Mouse (Mus musculus): ENCODE results near the gene Lhfp. TPM values are rescaled to one million over a fixed set of nuclear protein-coding genes. Genes with fewer than 3 reads are reported as not detected.

Gene Lhfp
- total and polyA plus RNA-seq, 2 experiments = 10.6 to 15.3 TPM

- Histone ChIP-seq H3K79me2 (ENCODE audit: control insufficient read depth, insufficient read depth, low read length) (no peaks in the 10 kb centered on the region), H3K9ac (ENCODE audit: low read depth, low read length) (no peak overlapping the region), H3K27ac (replicated peaks; ENCODE audit: insufficient read depth, low read depth, low read length) (no peak overlapping the region), H3K4me3 (ENCODE audit: insufficient read depth, low read depth, low read length) (no peak overlapping the region), H3K36me3 (ENCODE audit: control insufficient read depth, insufficient read depth, low read length) (no peaks in the 10 kb centered on the region), H3K27me3 (ENCODE audit: control insufficient read depth, insufficient read depth, low read length) (no peaks in the 10 kb centered on the region), H3K4me1 (ENCODE audit: control insufficient read depth, insufficient read depth, low read length) (no peaks in the 10 kb centered on the region)
- no peak for DNase-seq (ENCODE audit: extremely low read depth, low read depth, low spot score)
- 66% methylated on average over 2 of the region's 2 CpGs for WGBS
- TF ChIP-seq CTCF (IDR thresholded peaks at IDR 0.05; ENCODE audit: low read depth, low read length) (no peak), POLR2A (IDR thresholded peaks at IDR 0.05; ENCODE audit: extremely low read depth, insufficient read depth, low read length) (no peak)
These were observed 104.2 kb downstream of the Lhfp start for GRCm38 (mm10) chr3:53145526-53145925.

DNA sequence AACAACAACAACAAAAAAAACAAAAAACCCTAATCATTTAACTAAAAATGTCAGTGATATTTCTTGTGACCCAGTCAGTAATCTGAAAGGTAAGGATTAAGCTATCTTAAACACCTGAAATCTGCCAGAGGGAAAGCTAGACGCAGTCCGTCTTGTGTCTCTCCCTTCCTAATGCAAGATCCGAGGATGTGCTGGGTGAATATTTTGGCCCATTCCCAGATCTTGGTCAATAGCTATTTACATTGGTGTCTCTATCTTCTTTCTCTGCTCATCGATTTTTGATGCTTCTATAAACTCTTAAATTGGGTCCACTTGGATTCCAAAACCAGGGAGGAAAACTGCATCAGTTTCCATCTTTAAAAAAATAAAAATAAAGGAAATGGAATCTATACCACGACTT, 104.6 kb downstream of the Lhfp start:
- H3K4me1 ChIP-seq (ENCODE audit: control insufficient read depth, insufficient read depth, low read length) = no peaks in the 10 kb centered on the region
- no peak overlapping the region for H3K9ac ChIP-seq (ENCODE audit: low read depth, low read length)
- no peaks in the 10 kb centered on the region for H3K36me3 ChIP-seq (ENCODE audit: control insufficient read depth, insufficient read depth, low read length)
- 70% methylated on average over 5 of the region's 5 CpGs for WGBS
- H3K4me3 ChIP-seq (ENCODE audit: insufficient read depth, low read depth, low read length) = no peak overlapping the region
- no peaks in the 10 kb centered on the region for H3K79me2 ChIP-seq (ENCODE audit: control insufficient read depth, insufficient read depth, low read length)
- H3K27ac ChIP-seq (replicated peaks; ENCODE audit: insufficient read depth, low read depth, low read length) = no peak overlapping the region
- H3K27me3 ChIP-seq (ENCODE audit: control insufficient read depth, insufficient read depth, low read length) = no peaks in the 10 kb centered on the region
- DNase-seq (ENCODE audit: extremely low read depth, low read depth, low spot score) = no peak
- TF ChIP-seq CTCF (IDR thresholded peaks at IDR 0.05; ENCODE audit: low read depth, low read length) = no peak
- no peak for TF ChIP-seq POLR2A (IDR thresholded peaks at IDR 0.05; ENCODE audit: extremely low read depth, insufficient read depth, low read length)

- no peak for DNase-seq (ENCODE audit: extremely low read depth, low read depth, low spot score)
- Histone ChIP-seq H3K27me3 (ENCODE audit: control insufficient read depth, insufficient read depth, low read length) (no peaks in the 10 kb centered on the region), H3K9ac (ENCODE audit: low read depth, low read length) (no peak overlapping the region), H3K4me1 (ENCODE audit: control insufficient read depth, insufficient read depth, low read length) (no peaks in the 10 kb centered on the region), H3K79me2 (ENCODE audit: control insufficient read depth, insufficient read depth, low read length) (no peaks in the 10 kb centered on the region), H3K4me3 (ENCODE audit: insufficient read depth, low read depth, low read length) (no peak overlapping the region), H3K27ac (replicated peaks; ENCODE audit: insufficient read depth, low read depth, low read length) (no peak overlapping the region), H3K36me3 (ENCODE audit: control insufficient read depth, insufficient read depth, low read length) (no peaks in the 10 kb centered on the region)
- TF ChIP-seq CTCF (IDR thresholded peaks at IDR 0.05; ENCODE audit: low read depth, low read length) (no peak), POLR2A (IDR thresholded peaks at IDR 0.05; ENCODE audit: extremely low read depth, insufficient read depth, low read length) (no peak)
- WGBS = 85% methylated on average over 5 of the region's 5 CpGs
These were observed 105.7 kb downstream of the Lhfp start for GRCm38 (mm10) chr3:53147001-53147400.

DNA sequence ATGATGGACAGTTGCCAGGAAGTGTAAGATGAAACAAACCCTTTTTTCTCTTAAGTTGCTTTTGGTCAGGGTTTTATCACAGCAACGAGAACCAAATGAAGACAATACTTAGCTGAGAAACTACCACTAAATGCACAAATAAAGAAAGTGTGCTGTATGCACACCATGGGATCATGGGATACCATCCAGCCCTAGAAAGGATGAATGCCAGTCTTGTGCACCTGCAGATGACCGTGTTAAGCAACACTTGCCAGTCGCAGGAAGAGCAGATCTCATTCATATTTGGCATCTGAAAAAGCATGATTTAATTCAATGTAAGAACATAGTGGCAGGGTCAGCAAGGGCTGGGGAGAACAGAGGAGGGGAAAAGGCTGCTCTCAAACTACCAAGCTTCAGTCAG, 107.4 kb downstream of the Lhfp start:
- 83% methylated on average over 3 of the region's 3 CpGs for WGBS
- no peaks in the 10 kb centered on the region for H3K4me1 ChIP-seq (ENCODE audit: control insufficient read depth, insufficient read depth, low read length)
- DNase-seq (ENCODE audit: extremely low read depth, low read depth, low spot score) = no peak
- no peaks in the 10 kb centered on the region for H3K79me2 ChIP-seq (ENCODE audit: control insufficient read depth, insufficient read depth, low read length)
- H3K4me3 ChIP-seq (ENCODE audit: insufficient read depth, low read depth, low read length) = no peak overlapping the region
- TF ChIP-seq CTCF (IDR thresholded peaks at IDR 0.05; ENCODE audit: low read depth, low read length) (no peak), POLR2A (IDR thresholded peaks at IDR 0.05; ENCODE audit: extremely low read depth, insufficient read depth, low read length) (no peak)
- no peaks in the 10 kb centered on the region for H3K36me3 ChIP-seq (ENCODE audit: control insufficient read depth, insufficient read depth, low read length)
- no peaks in the 10 kb centered on the region for H3K27me3 ChIP-seq (ENCODE audit: control insufficient read depth, insufficient read depth, low read length)
- H3K9ac ChIP-seq (ENCODE audit: low read depth, low read length) = no peak overlapping the region
- H3K27ac ChIP-seq (replicated peaks; ENCODE audit: insufficient read depth, low read depth, low read length) = no peak overlapping the region

DNA sequence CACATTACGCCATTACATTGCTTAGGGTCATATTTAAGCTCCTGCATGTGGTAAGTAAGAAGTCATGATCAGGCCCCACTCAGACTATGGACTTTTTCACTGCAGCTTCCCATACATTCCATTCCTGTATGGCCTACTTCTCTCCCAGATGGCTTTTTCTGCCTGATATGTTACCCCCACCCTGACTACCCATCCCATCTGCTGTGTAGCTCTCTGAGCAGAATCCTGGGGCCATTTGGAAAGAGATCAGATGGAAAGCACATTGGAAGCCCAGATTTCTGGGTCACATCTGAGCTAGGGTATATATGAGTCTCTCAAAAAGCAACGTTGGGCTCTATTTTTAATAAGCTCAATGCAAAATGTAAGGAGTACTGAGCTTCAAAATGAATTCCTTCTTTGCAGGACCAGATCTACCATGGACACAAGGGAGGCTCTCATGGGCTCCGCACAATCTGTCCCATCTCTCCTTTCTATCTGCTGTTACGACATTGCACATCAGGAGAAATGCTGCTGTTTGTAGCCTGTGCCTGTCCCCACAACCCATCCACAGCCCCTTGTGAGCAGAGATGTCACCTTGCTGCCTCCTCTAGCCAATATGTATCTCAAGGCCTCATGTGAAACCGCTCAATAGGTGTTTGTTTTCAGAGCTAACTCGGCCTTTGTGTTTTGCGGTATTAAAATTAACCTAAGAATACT, 108.4 kb downstream of the Lhfp start:
- Histone ChIP-seq H3K36me3 (ENCODE audit: control insufficient read depth, insufficient read depth, low read length) (no peaks in the 10 kb centered on the region), H3K4me1 (ENCODE audit: control insufficient read depth, insufficient read depth, low read length) (no peaks in the 10 kb centered on the region), H3K4me3 (ENCODE audit: insufficient read depth, low read depth, low read length) (no peak overlapping the region), H3K9ac (ENCODE audit: low read depth, low read length) (no peak overlapping the region), H3K27me3 (ENCODE audit: control insufficient read depth, insufficient read depth, low read length) (no peaks in the 10 kb centered on the region), H3K79me2 (ENCODE audit: control insufficient read depth, insufficient read depth, low read length) (no peaks in the 10 kb centered on the region), H3K27ac (replicated peaks; ENCODE audit: insufficient read depth, low read depth, low read length) (no peak overlapping the region)
- WGBS = 90% methylated on average over 7 of the region's 7 CpGs
- no peak for DNase-seq (ENCODE audit: extremely low read depth, low read depth, low spot score)
- no peak for TF ChIP-seq CTCF (IDR thresholded peaks at IDR 0.05; ENCODE audit: low read depth, low read length)
- TF ChIP-seq POLR2A (IDR thresholded peaks at IDR 0.05; ENCODE audit: extremely low read depth, insufficient read depth, low read length) = no peak

DNA sequence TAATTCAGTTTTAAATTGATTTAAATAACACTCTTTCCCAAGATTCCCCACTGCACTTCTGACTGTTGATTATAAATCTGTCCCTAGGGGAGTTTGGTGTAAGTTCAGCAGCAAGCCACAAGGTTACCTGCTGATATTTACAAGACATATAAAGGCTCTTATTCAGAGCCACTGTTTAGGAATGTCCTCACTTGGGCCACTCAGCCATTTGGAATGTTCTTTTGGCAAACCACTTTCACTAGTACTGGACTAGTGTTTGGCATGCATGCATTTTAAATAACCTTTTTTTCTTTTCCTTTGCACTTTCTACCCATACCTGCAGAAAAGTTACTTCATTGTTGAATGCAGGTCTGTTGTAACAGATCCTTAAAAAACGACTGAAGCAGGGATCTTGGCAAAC, 109.8 kb downstream of the Lhfp start:
- Histone ChIP-seq H3K27ac (replicated peaks; ENCODE audit: insufficient read depth, low read depth, low read length) (no peak overlapping the region), H3K36me3 (ENCODE audit: control insufficient read depth, insufficient read depth, low read length) (no peaks in the 10 kb centered on the region), H3K4me3 (ENCODE audit: insufficient read depth, low read depth, low read length) (no peak overlapping the region), H3K4me1 (ENCODE audit: control insufficient read depth, insufficient read depth, low read length) (no peaks in the 10 kb centered on the region), H3K79me2 (ENCODE audit: control insufficient read depth, insufficient read depth, low read length) (no peaks in the 10 kb centered on the region), H3K9ac (ENCODE audit: low read depth, low read length) (no peak overlapping the region), H3K27me3 (ENCODE audit: control insufficient read depth, insufficient read depth, low read length) (no peaks in the 10 kb centered on the region)
- DNase-seq (ENCODE audit: extremely low read depth, low read depth, low spot score) = no peak
- TF ChIP-seq POLR2A (IDR thresholded peaks at IDR 0.05; ENCODE audit: extremely low read depth, insufficient read depth, low read length) = no peak
- no peak for TF ChIP-seq CTCF (IDR thresholded peaks at IDR 0.05; ENCODE audit: low read depth, low read length)
- WGBS = 22% methylated on average over 1 of the region's 1 CpGs
